Mouse (Mus musculus): ENCODE measurements around the gene Map3k14. TPM values are rescaled to one million over a fixed set of nuclear protein-coding genes. Genes with fewer than 3 reads are reported as not detected.

The Map3k14 gene
- polyA plus RNA-seq, 1 experiment from 2014 or later, result 0.67 TPM

DNA sequence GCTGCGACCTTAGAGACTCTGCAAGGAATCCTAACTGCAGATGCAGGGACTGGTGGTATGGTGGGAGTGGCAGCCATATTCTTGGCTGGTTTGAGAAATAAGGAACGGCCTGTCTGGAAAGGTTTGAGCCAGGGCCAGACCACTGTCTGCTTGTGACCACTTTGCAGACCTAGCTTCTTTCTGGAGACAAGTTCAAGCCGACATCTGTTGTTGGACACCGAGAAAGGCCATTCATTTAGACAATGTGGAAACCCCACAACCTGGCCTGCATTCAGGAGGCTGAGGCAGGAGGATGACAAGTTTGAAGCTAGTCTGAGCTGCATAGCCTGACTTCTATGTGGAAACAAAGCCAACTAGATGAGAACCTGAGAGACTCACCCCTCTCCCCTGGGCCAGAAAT is 1.1 kb upstream of the Map3k14 start:
- Histone ChIP-seq H3K27ac (ENCODE audit: low read depth) (no peak overlapping the region), H3K36me3 (replicated peaks; ENCODE audit: insufficient read depth, low read length) (no peaks in the 10 kb centered on the region), H3K4me2 (ENCODE audit: low read depth, low read length) (0 out of 2 replicates have a peak overlapping the region, but pooled peaks have one; percentile 91), H3K9ac (replicated peaks) (no peak overlapping the region), H3K9me3 (ENCODE audit: low read length) (no peaks in the 10 kb centered on the region), H3K4me1 (ENCODE audit: insufficient read depth) (peaks cover 13% of the 10 kb centered on the region), H3K4me3 (ENCODE audit: low read depth, low read length) (no peak overlapping the region), H3K27me3 (ENCODE audit: insufficient read depth, low read length) (no peaks in the 10 kb centered on the region)
- DNase-seq, result no peak
- 82% methylated on average over 4 of the region's 4 CpGs for WGBS (ENCODE audit: insufficient replicate concordance)
- ATAC-seq, result no peak
- no peak for TF ChIP-seq CTCF (IDR thresholded peaks at IDR 0.05; ENCODE audit: low read depth)
- TF ChIP-seq EP300 (IDR thresholded peaks at IDR 0.05; ENCODE audit: low read depth), result no peak

GRCm38 (mm10) chr11:103266729-103267345 is 435 bp downstream of the Map3k14 start:
- TF ChIP-seq CTCF (IDR thresholded peaks at IDR 0.05; ENCODE audit: low read depth), result no peak
- TF ChIP-seq EP300 (IDR thresholded peaks at IDR 0.05; ENCODE audit: low read depth), result no peak
- no peak for DNase-seq
- H3K4me3 ChIP-seq (ENCODE audit: low read depth, low read length), result peak overlapping the region; percentile 66
- no peaks in the 10 kb centered on the region for H3K36me3 ChIP-seq (replicated peaks; ENCODE audit: insufficient read depth, low read length)
- 1% methylated on average over 38 of the region's 42 CpGs for WGBS (ENCODE audit: insufficient replicate concordance)
- H3K4me1 ChIP-seq (ENCODE audit: insufficient read depth), result peaks cover 17% of the 10 kb centered on the region
- peak overlapping the region; percentile 73 for H3K27ac ChIP-seq (ENCODE audit: low read depth)
- H3K9ac ChIP-seq (replicated peaks), result peak overlapping the region; percentile 73
- peak; percentile 45 for ATAC-seq
- no peaks in the 10 kb centered on the region for H3K9me3 ChIP-seq (ENCODE audit: low read length)
- no peaks in the 10 kb centered on the region for H3K27me3 ChIP-seq (ENCODE audit: insufficient read depth, low read length)
- H3K4me2 ChIP-seq (ENCODE audit: low read depth, low read length), result peak overlapping the region; percentile 91

- no peaks in the 10 kb centered on the region for H3K27me3 ChIP-seq (ENCODE audit: insufficient read depth, low read length)
- no peak for ATAC-seq
- no peak overlapping the region for H3K9ac ChIP-seq (replicated peaks)
- DNase-seq, result no peak
- no peaks in the 10 kb centered on the region for H3K36me3 ChIP-seq (replicated peaks; ENCODE audit: insufficient read depth, low read length)
- TF ChIP-seq CTCF (IDR thresholded peaks at IDR 0.05; ENCODE audit: low read depth) (no peak), EP300 (IDR thresholded peaks at IDR 0.05; ENCODE audit: low read depth) (no peak)
- H3K4me1 ChIP-seq (ENCODE audit: insufficient read depth), result peaks cover 22% of the 10 kb centered on the region
- no peaks in the 10 kb centered on the region for H3K9me3 ChIP-seq (ENCODE audit: low read length)
- H3K4me3 ChIP-seq (ENCODE audit: low read depth, low read length), result peak overlapping the region; percentile 66
- no peak overlapping the region for H3K27ac ChIP-seq (ENCODE audit: low read depth)
- WGBS (ENCODE audit: insufficient replicate concordance), result 39% methylated on average over 2 of the region's 2 CpGs
- peak overlapping the region; percentile 91 for H3K4me2 ChIP-seq (ENCODE audit: low read depth, low read length)
Observed at GRCm38 (mm10) chr11:103265856-103266255, 1.4 kb downstream of the Map3k14 start.

GRCm38 (mm10) chr11:103265211-103265610 is 2.1 kb downstream of the Map3k14 start:
- WGBS (ENCODE audit: insufficient replicate concordance), result 46% methylated on average over 7 of the region's 7 CpGs
- Histone ChIP-seq H3K36me3 (replicated peaks; ENCODE audit: insufficient read depth, low read length) (no peaks in the 10 kb centered on the region), H3K9me3 (ENCODE audit: low read length) (no peaks in the 10 kb centered on the region), H3K4me2 (ENCODE audit: low read depth, low read length) (peak overlapping the region; percentile 56), H3K4me1 (ENCODE audit: insufficient read depth) (peaks cover 28% of the 10 kb centered on the region), H3K9ac (replicated peaks) (no peak overlapping the region; the same call in 1 of the 2 replicates), H3K27me3 (ENCODE audit: insufficient read depth, low read length) (no peaks in the 10 kb centered on the region), H3K27ac (ENCODE audit: low read depth) (peak overlapping the region; percentile 46), H3K4me3 (ENCODE audit: low read depth, low read length) (peak overlapping the region; percentile 21; the same call in 1 of the 2 replicates)
- TF ChIP-seq EP300 (IDR thresholded peaks at IDR 0.05; ENCODE audit: low read depth) (no peak), CTCF (IDR thresholded peaks at IDR 0.05; ENCODE audit: low read depth) (no peak)
- no peak for ATAC-seq
- DNase-seq, result no peak

- no peak for DNase-seq
- H3K27me3 ChIP-seq (ENCODE audit: insufficient read depth, low read length), result no peaks in the 10 kb centered on the region
- H3K4me3 ChIP-seq (ENCODE audit: low read depth, low read length), result peak overlapping the region; percentile 21; the same call in 1 of the 2 replicates
- TF ChIP-seq EP300 (IDR thresholded peaks at IDR 0.05; ENCODE audit: low read depth), result no peak
- no peak for TF ChIP-seq CTCF (IDR thresholded peaks at IDR 0.05; ENCODE audit: low read depth)
- no peak for ATAC-seq
- WGBS (ENCODE audit: insufficient replicate concordance), result 65% methylated on average over 20 of the region's 20 CpGs
- H3K9ac ChIP-seq (replicated peaks), result 0 out of 2 replicates have a peak overlapping the region, but pooled peaks have one; percentile 16
- H3K27ac ChIP-seq (ENCODE audit: low read depth), result peak overlapping the region; percentile 46
- H3K4me1 ChIP-seq (ENCODE audit: insufficient read depth), result peaks cover 28% of the 10 kb centered on the region
- H3K9me3 ChIP-seq (ENCODE audit: low read length), result no peaks in the 10 kb centered on the region
- H3K4me2 ChIP-seq (ENCODE audit: low read depth, low read length), result peak overlapping the region; percentile 56
- no peaks in the 10 kb centered on the region for H3K36me3 ChIP-seq (replicated peaks; ENCODE audit: insufficient read depth, low read length)
Observed at GRCm38 (mm10) chr11:103264427-103265005, 2.8 kb downstream of the Map3k14 start.

GRCm38 (mm10) chr11:103263551-103263950 is 3.7 kb downstream of the Map3k14 start:
- 46% methylated on average over 10 of the region's 10 CpGs for WGBS (ENCODE audit: insufficient replicate concordance)
- H3K9me3 ChIP-seq (ENCODE audit: low read length), result no peaks in the 10 kb centered on the region
- H3K4me1 ChIP-seq (ENCODE audit: insufficient read depth), result peaks cover 32% of the 10 kb centered on the region
- peak overlapping the region; percentile 20; the same call in 1 of the 2 replicates for H3K27ac ChIP-seq (ENCODE audit: low read depth)
- no peak overlapping the region for H3K9ac ChIP-seq (replicated peaks)
- no peaks in the 10 kb centered on the region for H3K27me3 ChIP-seq (ENCODE audit: insufficient read depth, low read length)
- no peaks in the 10 kb centered on the region for H3K36me3 ChIP-seq (replicated peaks; ENCODE audit: insufficient read depth, low read length)
- no peak for ATAC-seq
- TF ChIP-seq CTCF (IDR thresholded peaks at IDR 0.05; ENCODE audit: low read depth), result no peak
- no peak for TF ChIP-seq EP300 (IDR thresholded peaks at IDR 0.05; ENCODE audit: low read depth)
- H3K4me3 ChIP-seq (ENCODE audit: low read depth, low read length), result no peak overlapping the region
- no peak for DNase-seq
- H3K4me2 ChIP-seq (ENCODE audit: low read depth, low read length), result peak overlapping the region; percentile 4; the same call in 1 of the 2 replicates
